Mouse (Mus musculus): ENCODE results near the gene Cyp3a13.
"Not testable (repeated sequence)": the region's sequence is repeated elsewhere in the genome, so short reads cannot be mapped to it uniquely, and the experiment has no call there.

- TF ChIP-seq CTCF (IDR thresholded peaks at IDR 0.05; ENCODE audit: borderline replicate concordance, insufficient read depth, low read depth, low read length); POLR2A (IDR thresholded peaks at IDR 0.05; ENCODE audit: borderline replicate concordance, insufficient read depth, low read length): not testable (repeated sequence)
Observed at GRCm38 (mm10) chr5:137868600-137868999, 52.8 kb downstream of the Cyp3a13 start.

Data from cerebellum, adult 2 months (tissue).